Mouse (Mus musculus) embryo, embryonic 11.5 days (tissue): ENCODE data around the gene Mthfd1l.

Experiments
- DNase-seq: peaks from one replicate; pipeline ENCODE4 v3.0.0-alpha.2; 2012; ENCODE audit warnings: low read depth, low spot score

Mthfd1l gene

GRCm38 (mm10) chr10:3972981-3973588 is at the start of gene Mthfd1l:
Mthfd1l (plus strand) TSS chr10:3973118.
- peak; percentile 74 for DNase-seq

- DNase-seq = no peak
Measured at GRCm38 (mm10) chr10:3928008-3928545, 44.8 kb upstream of the Mthfd1l start.

GRCm38 (mm10) chr10:3931831-3932230 is 41.1 kb upstream of the Mthfd1l start:
- DNase-seq = no peak

DNA sequence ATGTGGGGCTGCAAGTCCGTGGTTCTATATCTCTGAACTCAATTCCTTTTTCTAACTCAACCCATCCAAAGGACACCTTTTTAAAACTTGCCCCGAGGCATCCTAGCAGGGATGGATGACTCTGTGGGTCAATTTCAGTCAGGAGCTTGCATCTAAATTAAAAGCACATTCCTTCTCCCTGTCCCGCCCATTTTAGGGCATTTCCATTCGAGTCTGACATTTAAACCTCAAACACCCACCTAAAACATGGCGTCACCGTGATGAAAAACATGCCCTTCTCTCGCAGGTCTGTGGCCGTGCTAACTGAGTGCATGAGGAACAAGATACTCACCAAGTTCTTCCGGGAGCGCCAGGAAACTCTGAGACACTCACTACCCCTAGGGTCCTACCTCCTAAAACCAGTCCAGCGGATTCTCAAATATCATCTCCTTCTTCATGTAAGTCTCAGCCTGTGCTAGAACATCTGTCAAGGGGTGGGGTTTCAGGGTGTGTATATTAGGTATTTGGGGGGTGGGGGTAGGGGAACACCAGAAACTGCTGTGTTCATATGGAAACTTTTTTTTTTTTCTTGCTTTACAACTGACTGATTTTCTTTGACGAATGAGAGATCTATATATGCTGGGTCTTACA is 39.5 kb upstream of the Mthfd1l start:
- no peak for DNase-seq

DNA sequence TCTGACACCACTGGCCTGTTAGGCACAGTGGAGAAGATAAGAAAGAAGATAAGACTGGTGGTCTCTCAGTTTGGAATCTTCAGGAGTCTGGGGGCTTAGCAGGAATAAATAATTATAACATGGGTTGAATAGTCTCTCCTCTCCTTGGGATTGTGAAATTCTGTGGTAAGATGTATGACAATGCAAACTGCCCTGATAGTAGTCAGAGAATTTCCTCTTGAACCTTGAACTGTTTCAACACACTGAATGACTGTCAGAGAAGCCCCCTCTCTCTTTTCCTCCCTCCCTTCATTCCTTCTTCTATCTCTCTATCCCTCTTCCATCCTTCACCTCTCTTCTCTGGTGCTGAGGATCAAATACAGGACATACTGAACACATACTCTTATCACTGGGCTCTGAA is 36.1 kb upstream of the Mthfd1l start:
- DNase-seq = no peak

- DNase-seq = no peak
Measured at GRCm38 (mm10) chr10:3939895-3940595, 32.9 kb upstream of the Mthfd1l start.

GRCm38 (mm10) chr10:3940596-3940975 is 32.3 kb upstream of the Mthfd1l start:
- no peak for DNase-seq

DNA sequence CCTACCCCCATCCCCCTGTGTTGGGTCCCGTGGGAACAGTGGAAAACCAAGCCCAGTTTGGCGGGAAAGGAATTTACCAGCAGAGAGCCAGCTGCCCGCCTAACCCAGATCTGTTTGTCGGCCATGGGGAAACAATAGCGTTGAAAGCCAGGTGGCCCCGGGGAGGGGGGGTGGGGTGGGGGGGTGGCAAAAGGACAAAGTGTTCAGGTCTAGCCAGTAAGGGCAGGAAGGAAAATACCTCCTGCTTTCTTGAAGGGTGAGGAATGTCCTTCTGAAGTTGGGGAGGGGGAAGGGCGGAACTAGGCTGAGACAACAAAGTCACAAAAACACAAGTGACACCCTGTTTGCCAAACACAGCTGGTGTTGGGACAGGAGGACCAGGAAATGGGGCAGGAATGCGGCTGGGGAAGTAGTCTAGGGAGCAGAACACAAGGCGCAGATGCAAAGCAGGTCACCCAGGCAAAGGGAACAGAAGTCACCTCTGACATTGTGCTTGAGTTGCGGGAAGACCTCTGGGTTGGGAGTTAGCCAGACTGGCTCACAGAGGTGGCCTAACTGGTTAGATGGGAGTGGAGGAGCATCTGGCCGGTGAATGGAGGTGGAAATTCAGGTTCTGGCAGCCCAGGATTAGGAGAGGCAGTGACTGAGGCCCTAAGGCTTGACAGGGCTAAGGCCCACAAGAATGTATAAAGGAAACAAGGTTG is 31.7 kb upstream of the Mthfd1l start:
- DNase-seq = peak; percentile 14

DNA sequence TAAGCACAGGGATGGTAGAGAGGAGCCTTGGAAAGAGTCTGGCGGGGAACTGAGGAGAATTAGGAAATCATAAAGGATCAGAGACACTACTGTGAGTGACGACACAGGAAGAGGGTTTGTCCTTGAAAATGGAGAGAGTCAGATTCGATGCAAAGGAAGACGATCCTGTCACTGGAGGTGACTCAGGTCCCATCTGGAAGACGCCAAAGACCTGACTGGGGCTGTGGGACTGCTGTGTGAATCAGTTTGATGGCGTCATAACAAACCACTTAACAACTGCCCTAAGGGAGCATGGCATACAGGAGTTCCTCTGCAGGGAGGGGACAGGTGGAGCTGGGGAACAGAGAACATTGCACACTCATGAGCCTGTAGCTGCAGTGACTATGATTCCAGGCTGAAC is 30.6 kb upstream of the Mthfd1l start:
- DNase-seq = no peak

DNA sequence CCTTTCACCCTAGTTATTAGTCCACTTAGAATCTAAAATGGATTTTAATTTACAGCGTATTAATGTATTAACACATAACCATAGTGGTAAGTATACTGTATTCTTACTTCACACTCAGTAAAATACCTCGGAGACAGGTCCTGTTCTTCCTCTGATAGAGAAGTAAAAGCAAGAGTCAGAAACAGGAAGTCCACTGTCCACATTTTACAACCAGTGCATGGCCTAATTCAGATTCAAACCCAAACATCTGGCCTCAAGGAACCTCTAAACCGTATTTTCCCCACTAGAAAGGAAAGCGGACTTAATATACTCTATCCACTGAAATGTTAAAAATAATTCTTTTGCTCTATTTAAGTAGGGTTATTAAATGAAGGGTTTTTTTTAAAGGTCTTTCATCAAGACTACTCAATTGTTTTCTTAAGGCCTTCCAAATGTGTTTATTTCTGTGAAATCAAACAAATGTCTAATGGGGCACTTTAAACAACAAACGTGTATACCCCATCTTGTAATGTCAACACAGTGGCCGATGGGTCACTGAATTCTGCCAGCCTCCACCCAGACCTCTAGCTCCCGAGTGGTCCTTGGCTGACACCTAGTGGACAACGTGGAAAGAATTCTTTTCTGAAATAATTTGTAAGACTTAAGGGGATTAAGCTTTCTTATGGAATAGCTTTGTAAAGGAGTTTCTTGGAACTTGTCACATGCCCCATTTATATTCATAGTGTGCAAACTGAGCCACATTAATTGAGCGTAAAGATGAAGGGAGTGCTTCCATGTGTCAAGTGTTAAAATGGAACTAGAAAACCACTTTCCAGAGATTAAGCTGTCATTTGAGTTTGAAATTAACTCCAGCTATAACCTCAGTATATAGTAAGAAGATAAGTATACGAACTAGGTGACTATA is 29.2 kb upstream of the Mthfd1l start:
- DNase-seq = peak; percentile 69

GRCm38 (mm10) chr10:3946871-3947270 is 26.0 kb upstream of the Mthfd1l start:
- no peak for DNase-seq

DNA sequence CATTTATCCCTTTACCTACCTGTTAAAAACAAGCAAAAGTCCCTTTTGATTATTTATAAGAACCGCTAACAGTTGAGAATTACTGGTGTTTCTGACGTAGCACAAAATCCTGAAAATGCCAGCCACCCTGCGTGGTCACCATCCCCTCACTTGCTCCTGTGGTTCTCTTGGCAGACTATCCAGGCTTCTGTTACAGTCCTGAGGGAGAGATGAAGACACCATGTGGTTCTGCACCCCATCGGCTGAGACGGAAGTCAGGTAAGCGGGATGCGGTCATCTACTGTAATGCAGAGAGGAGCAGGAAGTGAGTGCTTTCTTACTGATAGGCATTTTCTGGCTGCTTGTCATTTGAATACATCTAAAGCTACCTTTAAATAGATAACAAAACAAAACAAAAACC is 25.6 kb upstream of the Mthfd1l start:
- DNase-seq = no peak

DNA sequence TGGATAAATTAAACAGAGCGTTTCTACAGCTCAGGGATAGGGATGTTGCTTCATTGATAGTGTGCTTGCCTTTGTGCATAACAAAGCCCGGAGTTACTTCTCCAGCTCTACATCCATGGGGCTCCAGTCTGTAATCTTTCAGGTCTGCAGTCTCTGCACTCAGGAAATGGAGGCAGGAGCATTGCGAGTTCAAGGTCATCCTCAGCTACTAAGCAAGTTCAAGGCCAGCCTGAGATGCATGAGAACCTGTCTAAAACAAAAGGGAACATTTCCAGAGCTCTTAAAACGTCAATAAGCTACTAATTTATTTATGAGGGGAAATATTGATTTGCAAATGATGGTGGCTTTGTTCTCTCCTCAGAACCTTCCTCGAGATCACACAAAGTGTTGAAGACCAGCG is 23.6 kb upstream of the Mthfd1l start:
- DNase-seq = no peak

DNA sequence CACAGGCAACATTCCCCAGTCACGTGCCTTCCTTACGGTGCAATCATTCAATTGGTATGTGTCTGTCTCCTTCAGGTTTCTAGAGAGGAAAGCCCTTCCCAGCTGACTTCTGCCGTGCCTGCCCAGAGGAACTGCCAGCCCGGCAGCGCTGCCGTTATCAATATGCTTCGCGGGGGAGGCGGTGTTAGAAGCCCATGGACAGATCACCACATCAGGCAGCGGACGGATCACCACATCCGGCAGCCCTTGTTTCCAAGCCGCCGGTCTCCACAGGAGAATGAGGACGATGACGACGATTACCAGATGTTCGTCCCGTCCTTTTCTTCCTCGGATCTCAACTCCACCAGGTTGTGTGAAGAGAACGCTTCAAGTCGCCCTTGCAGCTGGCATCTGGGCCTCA is 16.4 kb upstream of the Mthfd1l start:
- no peak for DNase-seq

DNA sequence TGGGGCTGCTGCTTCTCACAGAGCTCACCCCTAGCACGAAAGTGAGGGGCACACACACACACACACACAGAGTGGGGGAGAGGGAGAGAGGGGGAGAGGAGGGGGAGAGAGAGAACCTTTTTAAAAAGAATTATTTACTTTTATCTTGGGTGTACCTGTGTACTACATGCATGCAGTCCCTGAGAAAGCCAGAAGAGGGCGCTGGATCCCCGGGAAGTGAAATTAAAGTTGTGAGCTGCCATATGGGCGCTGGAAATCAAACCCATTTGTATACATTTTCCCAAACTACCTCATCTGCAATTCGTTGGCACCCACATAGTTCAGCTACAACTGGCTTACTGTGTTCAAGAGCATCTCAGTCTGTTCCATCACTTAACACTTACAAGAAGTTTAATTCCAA is 14.3 kb upstream of the Mthfd1l start:
- DNase-seq = no peak

GRCm38 (mm10) chr10:3969026-3969425 is 3.9 kb upstream of the Mthfd1l start:
- DNase-seq = no peak

- DNase-seq = no peak
Measured at GRCm38 (mm10) chr10:3972237-3972636, 681 bp upstream of the Mthfd1l start.

- DNase-seq = peak; percentile 77
Measured at GRCm38 (mm10) chr10:3973589-3974070, 712 bp downstream of the Mthfd1l start.

GRCm38 (mm10) chr10:3974380-3974779 is 1.5 kb downstream of the Mthfd1l start:
- DNase-seq = no peak

DNA sequence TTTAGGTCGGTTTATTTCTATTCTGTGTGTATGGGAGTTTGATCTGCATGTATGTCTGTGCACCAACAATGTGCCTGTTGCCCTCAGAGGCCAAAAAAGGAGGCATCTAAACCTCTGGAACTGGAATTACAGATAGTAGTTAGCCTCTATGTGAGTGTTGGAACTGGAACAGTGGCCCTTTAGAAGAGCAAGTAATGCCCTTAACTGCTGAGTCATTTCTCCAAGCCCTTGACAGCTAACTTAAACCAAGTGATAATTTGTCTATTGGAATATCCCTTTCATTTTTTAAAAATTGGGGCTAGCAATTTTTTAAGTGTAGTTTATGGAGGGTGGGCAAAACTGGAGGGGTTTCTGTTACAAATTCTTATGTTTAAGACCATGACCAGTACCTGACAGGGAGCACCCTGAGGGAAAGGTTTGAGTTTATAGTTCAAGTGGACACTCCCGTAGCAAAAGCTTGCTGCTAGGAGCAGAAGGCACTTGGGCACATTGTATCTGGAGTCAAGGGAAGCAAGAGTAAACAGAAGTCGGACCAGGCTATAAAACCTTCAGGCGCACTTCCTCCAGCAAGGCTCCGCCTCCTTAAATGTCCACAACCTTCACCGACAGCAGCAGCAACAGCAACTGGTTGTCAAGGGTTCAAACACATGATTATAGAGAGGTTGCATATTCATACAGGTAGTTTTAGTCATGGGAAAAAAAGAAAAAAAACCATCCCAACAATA is 3.1 kb downstream of the Mthfd1l start:
- DNase-seq = no peak
